Mouse (Mus musculus) G1E (cell line): Measurements from ENCODE around the gene Riok2.
A peak's percentile ranks its signal among the peaks of the same experiment; 100 is the strongest.

Experiments
- CTCF ChIP-seq: IDR thresholded peaks from 2 replicates; pipeline ENCODE4 v1.5.1; 2012; ENCODE audit warnings: low read depth, low read length, inconsistent platforms, mixed read lengths
- GATA1 ChIP-seq: IDR thresholded peaks from 2 replicates; pipeline ENCODE4 v1.6.1; 2012; ENCODE audit warnings: borderline replicate concordance, low read length, inconsistent platforms, mixed read lengths
- POLR2AphosphoS5 ChIP-seq: IDR thresholded peaks from 2 replicates; pipeline ENCODE4 v1.6.1; 2012; ENCODE audit warnings: low read depth, low read length, inconsistent platforms; ENCODE audit not compliant: insufficient replicate concordance
- TAL1 ChIP-seq: conservative IDR thresholded peaks from 2 replicates; pipeline ENCODE4 v1.6.1; 2012; ENCODE audit warnings: low read depth, low read length, inconsistent platforms, mixed read lengths

GRCm38 (mm10) chr17:17391823-17392222 lies 17.7 kb downstream of the Riok2 start:
- TF ChIP-seq CTCF (no peak), POLR2AphosphoS5 (no peak), TAL1 (peak; percentile 13; the same call in 1 of the 2 replicates), GATA1 (no peak)
